Mouse (Mus musculus) hindbrain, embryonic 15.5 days (tissue): ENCODE data around the gene Adora2b. TPM values are rescaled to one million over a fixed set of nuclear protein-coding genes. Genes with fewer than 3 reads are reported as not detected.
A peak's percentile ranks its signal among the peaks of the same experiment; 100 is the strongest.

Experiments used
- ATAC-seq: fragments of 200-750 bp; cut with Nextera tagmentation; 2 replicates; pipeline ENCODE4 v1.8.0; 2017; ENCODE audit warnings: low read depth, moderate number of reproducible peaks, moderate TSS enrichment; ENCODE audit not compliant: low FRiP score
- H3K27ac ChIP-seq: fragments of 300-500 bp; sonication (generic); replicated peaks from 2 replicates; pipeline ENCODE4 v1.5.1; 2015; ENCODE audit warnings: mild to moderate bottlenecking, inconsistent platforms
- H3K27me3 ChIP-seq: fragments of 300-500 bp; sonication (generic); 2 replicates; pipeline ENCODE4 v1.6.1; 2015; ENCODE audit warnings: control low read depth, inconsistent platforms
- H3K36me3 ChIP-seq: fragments of 300-500 bp; sonication (generic); 2 replicates; pipeline ENCODE4 v1.6.1; 2015; ENCODE audit warnings: control low read depth, inconsistent platforms
- H3K4me1 ChIP-seq: fragments of 300-500 bp; sonication (generic); replicated peaks from 2 replicates; pipeline ENCODE4 v1.6.1; 2015; ENCODE audit warnings: control low read depth, inconsistent platforms
- H3K4me2 ChIP-seq: fragments of 300-500 bp; sonication (generic); 2 replicates; pipeline ENCODE4 v1.6.1; 2015; ENCODE audit warnings: moderate library complexity, mild to moderate bottlenecking, inconsistent platforms
- H3K4me3 ChIP-seq: fragments of 300-500 bp; sonication (generic); 2 replicates; pipeline ENCODE4 v1.5.1; 2015; ENCODE audit warnings: mild to moderate bottlenecking, inconsistent platforms
- H3K9ac ChIP-seq: fragments of 300-500 bp; sonication (generic); 2 replicates; pipeline ENCODE4 v1.6.1; 2015; ENCODE audit warnings: inconsistent platforms
- H3K9me3 ChIP-seq: fragments of 300-500 bp; sonication (generic); 2 replicates; pipeline ENCODE4 v1.6.1; 2016; ENCODE audit warnings: control low read depth, inconsistent platforms
- whole genome bisulfite sequencing: fragments of 180-500 bp; shearing (Covaris S2); methylation state at CpG from one replicate; pipeline ENCODE4 v1.1.7; 2015; 5-methylcytosine and 5-hydroxymethylcytosine counted together
- polyA plus RNA-seq: library from polyadenylated mRNA; unstranded; fragments of >200 nt; fragmentation: Nextera tagmentation; extraction: Ambion mirVana; gene quantifications from 2 replicates; pipeline ENCODE4 v1.2.1, GENCODE M21; 2015

Gene Adora2b
- polyA plus RNA-seq, 1 experiment from 2014 or later: 4.9 TPM

GRCm38 (mm10) chr11:62224797-62225196, 24.0 kb upstream of the Adora2b start:
- no peak overlapping the region for H3K4me3 ChIP-seq
- no peak for ATAC-seq
- no peaks in the 10 kb centered on the region for H3K9me3 ChIP-seq
- 80% methylated on average over 4 of the region's 4 CpGs for WGBS
- no peak overlapping the region for H3K4me2 ChIP-seq
- H3K36me3 ChIP-seq: no peaks in the 10 kb centered on the region
- no peaks in the 10 kb centered on the region for H3K27me3 ChIP-seq
- no peak overlapping the region for H3K9ac ChIP-seq
- H3K4me1 ChIP-seq: no peaks in the 10 kb centered on the region
- H3K27ac ChIP-seq: no peak overlapping the region

GRCm38 (mm10) chr11:62240631-62241261, 8.0 kb upstream of the Adora2b start:
- Histone ChIP-seq H3K4me3 (no peak overlapping the region), H3K9ac (no peak overlapping the region), H3K9me3 (no peaks in the 10 kb centered on the region), H3K36me3 (no peaks in the 10 kb centered on the region), H3K27me3 (no peaks in the 10 kb centered on the region), H3K4me1 (no peaks in the 10 kb centered on the region), H3K27ac (no peak overlapping the region), H3K4me2 (no peak overlapping the region)
- 81% methylated on average over 12 of the region's 12 CpGs for WGBS
- no peak for ATAC-seq

- ATAC-seq: no peak
- no peak overlapping the region for H3K4me3 ChIP-seq
- no peaks in the 10 kb centered on the region; the same call in 1 of the 2 replicates for H3K27me3 ChIP-seq
- H3K4me2 ChIP-seq: no peak overlapping the region
- H3K27ac ChIP-seq: no peak overlapping the region
- H3K4me1 ChIP-seq: peaks cover 5% of the 10 kb centered on the region
- no peaks in the 10 kb centered on the region for H3K36me3 ChIP-seq
- WGBS: 88% methylated on average over 8 of the region's 8 CpGs
- no peaks in the 10 kb centered on the region for H3K9me3 ChIP-seq
- no peak overlapping the region for H3K9ac ChIP-seq
Measured at GRCm38 (mm10) chr11:62243871-62244270, 4.9 kb upstream of the Adora2b start.

DNA sequence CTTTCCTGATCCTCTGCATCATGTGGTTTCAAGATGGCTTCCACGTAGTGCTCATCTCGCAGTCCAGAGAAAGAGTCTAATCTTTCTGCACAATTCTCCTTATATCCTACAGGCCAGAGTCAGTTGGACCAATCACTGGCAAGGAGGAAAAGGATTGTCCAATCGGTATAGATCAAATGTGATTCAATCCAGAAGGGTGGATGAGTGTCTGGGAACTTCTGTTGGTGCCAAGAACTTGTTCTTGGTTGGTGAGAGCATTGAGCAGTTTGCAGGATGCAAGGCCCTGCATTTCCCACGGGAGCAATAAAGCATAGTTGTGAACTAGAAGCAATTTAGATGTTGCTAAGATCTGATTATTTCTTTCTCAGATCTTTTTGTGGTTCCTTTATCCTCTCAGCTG, 4.3 kb upstream of the Adora2b start:
- no peaks in the 10 kb centered on the region for H3K9me3 ChIP-seq
- no peak overlapping the region for H3K9ac ChIP-seq
- H3K27ac ChIP-seq: no peak overlapping the region
- no peak overlapping the region for H3K4me2 ChIP-seq
- peaks cover 11% of the 10 kb centered on the region for H3K4me1 ChIP-seq
- no peak for ATAC-seq
- WGBS: 90% methylated on average over 4 of the region's 4 CpGs
- H3K27me3 ChIP-seq: peaks cover under 1% of the 10 kb centered on the region; the same call in 1 of the 2 replicates
- H3K36me3 ChIP-seq: no peaks in the 10 kb centered on the region
- H3K4me3 ChIP-seq: no peak overlapping the region

DNA sequence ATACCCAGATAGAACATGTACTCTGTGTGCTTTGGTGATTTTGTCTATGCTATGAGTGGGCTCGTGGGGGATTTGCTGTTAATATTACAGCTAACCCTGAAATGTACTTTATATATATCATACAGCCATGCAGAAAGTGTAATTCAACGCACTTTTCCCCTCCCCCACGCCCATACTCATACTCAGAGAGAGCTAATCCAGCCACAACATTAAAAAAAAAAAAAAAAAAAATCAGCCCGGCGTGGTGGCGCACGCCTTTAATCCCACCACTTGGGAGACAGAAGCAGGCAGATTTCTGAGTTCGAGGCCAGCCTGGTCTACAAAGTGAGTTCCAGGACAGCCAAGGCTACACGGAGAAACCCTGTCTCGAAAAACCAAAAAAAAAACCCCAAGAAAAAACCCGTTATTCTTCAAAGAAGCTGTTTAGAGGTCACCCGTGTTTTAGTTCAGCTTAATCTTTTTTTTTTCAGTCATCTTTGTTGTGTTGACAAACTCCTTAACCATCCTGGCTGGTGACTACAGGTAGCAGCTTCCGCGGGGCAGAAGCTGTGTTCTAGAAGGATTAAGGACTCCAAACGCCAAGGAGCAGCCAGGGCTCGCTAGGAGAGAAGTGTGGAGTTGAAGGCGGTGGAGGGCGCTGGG, 904 bp upstream of the Adora2b start:
- H3K4me2 ChIP-seq: peak overlapping the region; percentile 99
- no peak for ATAC-seq
- peak overlapping the region; percentile 76 for H3K4me3 ChIP-seq
- H3K27me3 ChIP-seq: peaks cover 18% of the 10 kb centered on the region
- H3K27ac ChIP-seq: no peak overlapping the region
- no peaks in the 10 kb centered on the region for H3K36me3 ChIP-seq
- 42% methylated on average over 18 of the region's 18 CpGs for WGBS
- peak overlapping the region; percentile 54 for H3K9ac ChIP-seq
- H3K9me3 ChIP-seq: no peaks in the 10 kb centered on the region
- peaks cover 16% of the 10 kb centered on the region for H3K4me1 ChIP-seq

DNA sequence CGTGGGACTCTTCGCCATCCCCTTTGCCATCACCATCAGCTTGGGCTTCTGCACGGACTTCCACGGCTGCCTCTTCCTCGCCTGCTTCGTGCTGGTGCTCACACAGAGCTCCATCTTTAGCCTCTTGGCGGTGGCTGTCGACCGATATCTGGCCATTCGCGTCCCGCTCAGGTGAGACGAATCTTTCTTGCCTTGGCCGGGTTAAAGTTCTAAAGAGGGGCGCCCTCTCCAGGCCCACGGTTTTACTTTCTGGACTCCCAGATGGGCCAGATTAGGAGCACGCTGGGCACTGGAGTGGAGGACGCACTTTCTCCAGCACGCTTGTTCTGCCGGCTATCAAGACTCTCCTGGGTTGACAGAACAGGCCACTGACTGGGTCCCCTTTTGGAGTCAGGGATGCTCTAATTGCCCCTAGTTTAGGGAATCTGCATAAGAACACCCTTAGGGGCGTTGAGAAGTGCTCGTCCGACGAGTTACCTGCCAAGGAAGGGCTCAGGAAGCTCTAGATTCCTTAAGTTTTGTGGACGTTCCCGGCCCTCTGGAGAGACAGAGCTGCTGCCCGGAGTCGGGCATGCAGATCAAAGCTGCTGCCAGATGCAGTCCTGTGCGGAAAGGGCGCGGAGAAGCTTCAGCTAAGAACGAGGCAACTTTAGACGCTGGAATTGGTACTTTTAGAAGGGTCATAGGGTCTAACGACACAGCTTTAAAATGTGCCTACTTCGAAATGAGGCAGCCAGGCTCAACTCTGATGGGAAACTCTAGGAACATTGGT, 668 bp downstream of the Adora2b start:
- H3K4me3 ChIP-seq: peak overlapping the region; percentile 76
- ATAC-seq: peak; percentile 49; the same call in 1 of the 2 replicates
- peak overlapping the region; percentile 54 for H3K9ac ChIP-seq
- no peaks in the 10 kb centered on the region for H3K36me3 ChIP-seq
- H3K27me3 ChIP-seq: peaks cover 18% of the 10 kb centered on the region
- no peak overlapping the region for H3K27ac ChIP-seq
- no peaks in the 10 kb centered on the region for H3K9me3 ChIP-seq
- peak overlapping the region; percentile 99 for H3K4me2 ChIP-seq
- peaks cover 16% of the 10 kb centered on the region for H3K4me1 ChIP-seq
- 3% methylated on average over 35 of the region's 35 CpGs for WGBS

- no peak for ATAC-seq
- Histone ChIP-seq H3K4me1 (peaks cover 16% of the 10 kb centered on the region), H3K9me3 (no peaks in the 10 kb centered on the region), H3K36me3 (no peaks in the 10 kb centered on the region), H3K27me3 (peaks cover 18% of the 10 kb centered on the region), H3K9ac (no peak overlapping the region), H3K4me3 (no peak overlapping the region), H3K27ac (no peak overlapping the region), H3K4me2 (peak overlapping the region; percentile 99; the same call in 1 of the 2 replicates)
- WGBS: 78% methylated on average over 11 of the region's 11 CpGs
Measured at GRCm38 (mm10) chr11:62251047-62251446, 2.3 kb downstream of the Adora2b start.

DNA sequence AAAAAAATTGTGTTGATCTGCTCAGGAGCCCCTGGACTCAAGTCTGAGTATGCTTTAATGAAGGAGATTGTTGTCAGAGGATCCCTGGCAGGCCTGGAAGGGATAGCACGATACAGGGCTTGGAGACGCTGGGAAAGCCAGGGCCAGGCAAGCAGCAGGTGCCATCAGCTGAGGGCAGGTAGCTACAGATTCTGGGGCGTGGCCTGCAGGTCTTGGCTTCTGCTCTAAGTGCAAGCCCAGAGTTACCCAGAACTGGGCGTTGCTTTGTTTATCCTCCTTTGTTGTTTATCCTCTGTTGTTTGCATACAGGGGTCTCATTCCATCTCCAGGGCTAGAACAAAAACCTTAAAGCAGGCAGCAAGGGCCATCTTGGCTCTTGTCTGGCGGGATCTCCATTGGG, 4.6 kb downstream of the Adora2b start:
- WGBS: 85% methylated on average over 5 of the region's 5 CpGs
- Histone ChIP-seq H3K9me3 (no peaks in the 10 kb centered on the region), H3K4me3 (no peak overlapping the region), H3K27me3 (peaks cover 18% of the 10 kb centered on the region), H3K9ac (no peak overlapping the region), H3K4me2 (no peak overlapping the region), H3K36me3 (no peaks in the 10 kb centered on the region), H3K27ac (no peak overlapping the region), H3K4me1 (peaks cover 12% of the 10 kb centered on the region)
- ATAC-seq: no peak

DNA sequence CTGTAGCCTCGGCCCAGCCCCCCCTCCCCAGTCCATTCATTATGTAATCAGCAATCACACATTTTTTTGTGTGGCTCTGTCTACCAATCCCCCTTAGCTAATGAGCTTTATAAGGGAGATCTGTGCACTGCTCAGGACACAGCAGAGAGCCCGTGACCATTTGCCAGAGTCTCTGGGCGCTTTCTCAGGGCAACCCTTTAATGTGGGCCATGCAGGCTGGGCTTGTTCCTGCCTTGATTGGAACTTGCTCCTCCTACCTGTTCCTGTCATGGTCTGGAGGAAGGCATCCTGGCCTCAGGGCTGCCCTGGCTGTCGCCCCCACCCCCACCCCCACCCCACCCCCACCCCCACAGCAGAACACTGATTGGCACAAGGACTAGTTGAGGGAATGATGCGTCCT, 10.4 kb downstream of the Adora2b start:
- Histone ChIP-seq H3K9ac (no peak overlapping the region), H3K36me3 (no peaks in the 10 kb centered on the region), H3K4me3 (no peak overlapping the region), H3K4me2 (no peak overlapping the region), H3K27ac (no peak overlapping the region), H3K27me3 (no peaks in the 10 kb centered on the region), H3K9me3 (no peaks in the 10 kb centered on the region), H3K4me1 (no peaks in the 10 kb centered on the region)
- WGBS: 59% methylated on average over 5 of the region's 5 CpGs
- no peak for ATAC-seq

- H3K9ac ChIP-seq: no peak overlapping the region
- H3K27me3 ChIP-seq: no peaks in the 10 kb centered on the region
- H3K9me3 ChIP-seq: no peaks in the 10 kb centered on the region
- no peak overlapping the region for H3K4me3 ChIP-seq
- WGBS: 54% methylated on average over 7 of the region's 7 CpGs
- H3K4me2 ChIP-seq: no peak overlapping the region
- H3K36me3 ChIP-seq: no peaks in the 10 kb centered on the region
- ATAC-seq: 0 out of 2 replicates have a peak, but pooled peaks have one; percentile 45
- peaks cover 21% of the 10 kb centered on the region for H3K4me1 ChIP-seq
- H3K27ac ChIP-seq: no peak overlapping the region
Measured at GRCm38 (mm10) chr11:62263599-62263998, 14.8 kb downstream of the Adora2b start.

- H3K27me3 ChIP-seq: no peaks in the 10 kb centered on the region
- 63% methylated on average over 7 of the region's 7 CpGs for WGBS
- H3K4me2 ChIP-seq: no peak overlapping the region
- H3K9me3 ChIP-seq: no peaks in the 10 kb centered on the region
- no peak overlapping the region for H3K4me3 ChIP-seq
- no peak overlapping the region for H3K9ac ChIP-seq
- no peaks in the 10 kb centered on the region for H3K36me3 ChIP-seq
- H3K4me1 ChIP-seq: peaks cover 21% of the 10 kb centered on the region
- no peak for ATAC-seq
- no peak overlapping the region for H3K27ac ChIP-seq
Measured at GRCm38 (mm10) chr11:62264018-62264417, 15.2 kb downstream of the Adora2b start.

GRCm38 (mm10) chr11:62265642-62266041, 16.9 kb downstream of the Adora2b start:
- H3K9me3 ChIP-seq: no peaks in the 10 kb centered on the region
- no peaks in the 10 kb centered on the region for H3K36me3 ChIP-seq
- no peak overlapping the region for H3K4me3 ChIP-seq
- H3K4me1 ChIP-seq: peaks cover 21% of the 10 kb centered on the region
- H3K9ac ChIP-seq: no peak overlapping the region
- WGBS: 39% methylated on average over 7 of the region's 7 CpGs
- no peaks in the 10 kb centered on the region for H3K27me3 ChIP-seq
- H3K4me2 ChIP-seq: no peak overlapping the region
- ATAC-seq: no peak
- H3K27ac ChIP-seq: no peak overlapping the region
